Mouse (Mus musculus): Measurements from ENCODE around the gene Rab38.

The Rab38 gene

DNA sequence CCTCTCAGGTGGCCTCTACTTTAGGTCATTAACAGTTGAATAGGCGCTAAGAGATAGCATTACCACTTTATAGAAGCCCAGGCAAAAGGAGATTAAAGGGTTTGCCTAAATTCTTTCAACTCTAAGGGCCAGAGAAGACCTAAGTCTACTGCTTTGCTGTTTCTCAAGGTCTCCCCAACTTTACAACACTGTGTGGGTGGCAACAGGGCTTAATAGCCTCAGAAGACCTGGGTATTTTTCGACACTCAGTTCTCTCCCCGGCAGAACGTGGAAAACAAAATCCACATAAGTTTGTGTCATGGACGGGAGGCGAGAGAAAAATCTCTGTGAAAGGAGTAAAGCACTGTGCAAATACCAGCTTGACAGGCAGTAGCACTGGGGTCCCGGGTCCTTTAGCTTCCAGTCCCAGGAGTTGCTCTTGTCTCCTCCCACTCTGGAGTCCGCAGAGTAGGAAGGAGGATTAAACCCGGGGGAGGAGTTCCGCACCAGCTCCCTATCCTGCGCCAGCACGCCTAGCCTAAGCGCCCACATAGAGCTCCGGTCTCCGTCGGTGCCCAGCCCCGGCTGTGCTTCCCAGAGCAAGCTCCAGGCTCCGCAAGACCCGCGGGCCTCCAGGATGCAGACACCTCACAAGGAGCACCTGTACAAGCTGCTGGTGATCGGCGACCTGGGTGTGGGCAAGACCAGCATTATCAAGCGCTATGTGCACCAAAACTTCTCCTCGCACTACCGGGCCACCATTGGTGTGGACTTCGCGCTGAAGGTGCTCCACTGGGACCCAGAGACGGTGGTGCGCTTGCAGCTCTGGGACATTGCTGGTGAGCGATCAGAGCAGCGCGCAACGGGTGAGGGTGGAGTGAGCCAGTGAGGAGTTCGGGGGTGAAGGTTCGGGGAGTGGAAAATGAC, at the start of gene Rab38:
Gene Rab38, plus strand, starts transcription at position 488 of the 906 bp plus-strand sequence.
- DNase-seq = peak; percentile 77 to 83

DNA sequence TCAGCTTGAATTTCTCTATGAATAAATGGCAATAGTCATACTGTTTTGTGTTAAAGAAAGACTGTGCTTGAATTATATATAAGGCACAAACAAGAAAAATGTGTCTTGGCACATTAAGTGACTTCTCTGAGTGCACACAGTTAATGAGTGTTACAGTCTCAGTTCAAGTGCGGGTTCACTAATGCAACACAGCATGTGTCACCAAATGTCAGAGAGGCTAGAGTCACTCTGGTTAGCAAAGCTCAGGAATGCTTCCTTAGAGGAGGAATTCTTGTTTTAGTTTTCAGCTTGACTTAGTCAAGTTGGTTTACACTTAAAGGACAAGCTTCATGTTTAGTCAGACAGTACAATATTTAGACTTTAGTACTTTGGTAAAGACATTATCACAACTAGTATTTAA, 35.5 kb upstream of the Rab38 start:
- no peak for DNase-seq

DNA sequence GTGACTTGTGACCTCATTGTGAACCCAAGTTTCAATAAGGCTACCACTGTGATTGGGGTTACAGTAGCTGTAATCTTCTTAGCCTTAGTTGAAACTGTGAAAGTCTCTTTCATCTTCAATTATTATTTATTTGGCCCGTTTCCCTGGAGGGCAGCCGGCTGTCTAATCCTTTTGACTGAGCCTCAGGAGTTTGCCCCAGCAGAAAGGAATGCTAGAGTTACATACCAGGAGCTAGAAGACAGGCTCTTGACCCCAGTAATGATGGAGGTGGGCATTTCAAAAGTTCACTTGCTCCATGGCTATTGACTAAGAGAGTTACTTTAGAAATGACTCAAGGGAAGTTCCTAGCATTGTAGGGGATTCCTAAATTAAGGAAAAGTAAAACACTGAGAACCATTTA, 34.3 kb upstream of the Rab38 start:
- no peak for DNase-seq

DNA sequence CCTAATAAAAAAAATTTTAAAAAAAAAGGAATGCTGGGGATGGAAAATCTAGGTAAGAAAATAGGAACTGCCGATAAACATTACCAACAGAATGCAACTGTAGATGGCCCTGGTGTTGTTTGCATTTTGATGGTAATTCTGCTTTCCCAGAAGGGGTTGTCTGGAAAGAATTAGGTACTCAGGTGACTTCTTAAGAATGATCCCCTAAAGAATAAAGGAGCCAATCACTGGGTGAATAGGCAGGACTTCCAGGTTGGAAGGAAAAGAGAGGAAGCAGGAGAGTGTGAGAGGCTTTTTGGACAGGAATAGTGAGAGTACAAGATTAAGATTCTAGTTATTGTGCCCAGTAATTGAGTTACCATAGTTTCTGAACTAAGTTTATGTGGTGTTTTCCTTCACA, 24.8 kb upstream of the Rab38 start:
- no peak for DNase-seq

GRCm38 (mm10) chr7:88406466-88406865, 23.6 kb upstream of the Rab38 start:
- no peak for DNase-seq

GRCm38 (mm10) chr7:88421821-88422220, 8.3 kb upstream of the Rab38 start:
- no peak for DNase-seq

DNA sequence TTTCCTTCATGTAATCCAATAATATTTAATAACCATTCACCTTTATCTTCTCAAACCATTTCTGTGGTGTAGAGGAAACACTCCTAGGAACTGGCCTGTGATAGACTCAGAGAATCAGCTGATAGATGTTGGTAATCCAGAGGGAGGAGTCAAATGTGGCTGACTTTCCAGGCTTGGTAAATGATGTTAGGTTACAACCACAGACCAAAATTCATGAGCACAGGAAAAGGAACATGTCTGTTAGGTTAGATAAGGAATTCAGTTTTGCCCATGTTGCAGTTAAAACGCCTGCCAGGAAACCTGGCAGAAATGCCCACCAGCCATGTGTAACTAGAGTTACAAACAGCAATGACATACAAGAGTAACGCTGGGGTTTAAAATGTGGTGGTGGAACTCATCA, 6.2 kb upstream of the Rab38 start:
- no peak for DNase-seq

DNA sequence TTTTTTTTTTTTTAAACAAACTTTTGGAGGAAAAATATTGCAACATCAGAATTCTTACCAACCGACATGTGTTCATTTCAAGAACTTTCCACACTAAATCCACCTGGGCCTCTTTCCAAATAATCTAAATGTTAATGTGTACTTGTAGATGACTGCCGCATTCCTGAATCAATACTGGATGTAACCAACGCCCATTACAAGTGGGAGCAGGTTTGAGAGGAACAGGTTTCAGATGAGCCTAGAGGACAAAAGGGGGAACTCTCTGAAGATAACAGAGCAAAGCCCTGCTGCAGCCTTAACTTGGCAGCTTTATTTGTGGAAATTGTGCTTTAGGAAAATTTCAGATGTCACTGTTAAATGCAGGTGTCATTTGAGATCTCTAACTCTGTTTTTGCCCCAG, 4.3 kb upstream of the Rab38 start:
- no peak for DNase-seq

DNA sequence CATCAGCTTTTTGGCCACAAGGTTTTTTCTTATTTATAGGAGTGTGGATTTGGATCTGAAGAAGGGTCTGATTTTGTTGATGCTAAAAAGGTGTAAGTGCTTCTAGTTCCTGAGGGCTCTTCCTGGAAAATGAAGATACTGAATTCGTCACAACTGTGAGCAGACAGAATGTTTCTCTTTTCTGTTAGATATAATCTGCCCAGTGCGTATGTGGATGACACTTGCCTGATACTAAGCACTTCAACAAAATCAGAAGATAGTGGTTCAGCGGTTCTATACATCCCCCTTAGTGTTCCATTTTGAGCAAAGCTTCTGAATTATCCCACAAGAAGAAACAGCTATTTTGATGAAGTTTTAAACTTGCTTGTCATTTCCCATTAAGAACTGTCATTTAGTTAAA, 2.6 kb upstream of the Rab38 start:
- DNase-seq = no peak

- DNase-seq = no peak
Observed at GRCm38 (mm10) chr7:88430692-88431084, 615 bp downstream of the Rab38 start.

- DNase-seq = no peak
Observed at GRCm38 (mm10) chr7:88440301-88440700, 10.2 kb downstream of the Rab38 start.

DNA sequence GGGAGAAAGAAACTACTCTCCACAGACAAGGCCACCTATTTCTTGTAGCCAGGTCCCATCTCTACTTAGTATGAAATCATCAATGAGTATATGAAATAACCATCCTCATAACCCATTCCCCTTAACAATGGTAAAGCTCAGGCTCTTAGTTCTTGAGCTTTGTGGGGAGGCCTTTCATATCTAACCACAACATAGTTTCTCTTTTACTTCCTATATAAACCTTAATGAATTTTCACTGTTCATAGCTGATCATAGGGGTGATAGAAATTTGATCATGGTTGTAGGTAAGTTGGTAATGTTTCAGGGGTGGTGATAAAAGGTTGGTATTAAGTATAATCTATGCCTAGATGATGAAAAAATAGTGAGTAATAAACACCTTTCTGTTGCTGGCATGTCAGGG, 12.6 kb downstream of the Rab38 start:
- no peak for DNase-seq

DNA sequence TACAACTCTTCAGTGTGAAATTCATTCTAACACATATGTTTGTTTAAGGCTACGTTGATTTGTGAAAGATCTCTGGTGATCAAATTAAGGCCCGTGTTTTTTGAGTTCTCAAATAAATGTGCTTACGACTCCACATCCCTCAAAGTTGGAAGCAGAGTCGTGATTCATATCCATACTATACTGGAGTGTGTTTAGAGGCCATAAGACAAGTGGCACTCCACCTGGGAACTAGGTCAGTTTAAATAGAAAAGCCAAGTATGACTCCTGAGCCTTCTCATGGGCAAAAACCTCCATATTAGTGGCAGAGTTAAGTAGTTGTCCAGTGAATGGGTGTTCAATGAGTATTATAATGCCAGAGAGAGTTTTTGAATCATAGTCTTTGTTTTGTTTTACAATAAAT, 13.4 kb downstream of the Rab38 start:
- no peak for DNase-seq

- no peak for DNase-seq
Observed at GRCm38 (mm10) chr7:88445320-88445903, 15.3 kb downstream of the Rab38 start.

GRCm38 (mm10) chr7:88453234-88453633, 23.2 kb downstream of the Rab38 start:
- DNase-seq = no peak

- no peak for DNase-seq
Observed at GRCm38 (mm10) chr7:88457827-88458226, 27.8 kb downstream of the Rab38 start.

- no peak for DNase-seq
Observed at GRCm38 (mm10) chr7:88467754-88468153, 37.7 kb downstream of the Rab38 start.

DNA sequence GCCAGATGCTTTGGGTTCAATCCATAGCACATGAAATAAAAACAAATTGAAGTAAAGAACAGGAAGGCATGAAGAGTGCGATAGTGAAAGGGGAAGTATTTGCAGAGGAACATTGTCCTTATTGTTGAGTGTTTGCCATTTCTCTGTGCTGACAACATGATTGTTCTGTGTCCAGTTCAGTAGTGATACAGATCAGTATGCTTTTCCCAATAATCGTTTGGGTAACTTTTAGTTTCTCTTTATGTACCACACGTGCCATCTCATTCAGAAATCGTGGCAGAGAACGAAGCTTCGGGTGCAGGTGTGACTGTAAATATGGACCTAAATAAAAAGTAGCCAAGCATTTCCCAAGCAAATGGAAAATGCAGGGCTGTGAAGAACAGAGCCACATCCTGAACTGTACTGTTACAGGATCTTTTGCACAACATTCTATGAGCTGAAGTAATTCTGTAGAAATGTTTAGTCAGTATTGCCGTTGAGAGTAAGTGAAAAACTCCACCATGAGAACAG, 52.1 kb downstream of the Rab38 start:
- DNase-seq = no peak

DNA sequence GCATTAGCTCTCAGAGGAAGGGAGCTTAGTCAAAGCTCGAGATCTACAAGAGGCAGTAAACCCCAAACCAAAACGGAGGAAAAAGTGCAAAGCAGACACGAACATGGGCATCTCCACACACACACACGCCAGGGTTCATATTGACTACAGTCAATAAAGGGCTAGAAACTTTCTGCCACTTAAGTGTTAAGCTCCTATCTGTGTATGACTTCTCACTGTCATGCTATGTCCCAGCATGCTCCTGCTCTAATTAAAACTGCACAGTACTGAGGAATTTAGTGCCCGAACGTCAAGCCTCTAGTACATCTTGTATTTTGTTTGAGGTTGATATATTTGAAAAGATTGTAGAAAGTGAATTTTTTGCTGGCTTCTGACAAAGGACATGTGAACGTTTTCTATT, 52.6 kb downstream of the Rab38 start:
- DNase-seq = no peak

- no peak for DNase-seq
Observed at GRCm38 (mm10) chr7:88491020-88491419, 60.9 kb downstream of the Rab38 start.

- DNase-seq = no peak
Observed at GRCm38 (mm10) chr7:88502217-88502817, 72.2 kb downstream of the Rab38 start.

DNA sequence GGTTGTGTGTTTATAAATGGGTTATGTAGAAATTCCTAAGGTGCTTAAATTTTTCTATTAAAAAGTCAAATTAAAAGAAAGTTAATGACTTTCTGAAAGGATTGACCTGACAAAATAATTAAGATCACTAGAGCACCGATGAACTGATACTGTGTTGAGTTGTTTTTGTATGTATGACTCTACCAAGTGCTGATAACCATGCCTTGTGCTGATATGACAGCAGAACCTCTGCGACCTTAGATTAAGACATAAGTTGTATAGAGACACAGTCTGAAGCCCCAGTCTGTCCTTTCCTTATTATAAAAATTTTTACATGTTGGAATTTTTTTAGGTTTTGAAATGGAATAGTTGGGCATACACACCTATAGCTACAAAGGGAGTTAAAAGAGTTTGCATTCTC, 79.7 kb downstream of the Rab38 start:
- DNase-seq = no peak

DNA sequence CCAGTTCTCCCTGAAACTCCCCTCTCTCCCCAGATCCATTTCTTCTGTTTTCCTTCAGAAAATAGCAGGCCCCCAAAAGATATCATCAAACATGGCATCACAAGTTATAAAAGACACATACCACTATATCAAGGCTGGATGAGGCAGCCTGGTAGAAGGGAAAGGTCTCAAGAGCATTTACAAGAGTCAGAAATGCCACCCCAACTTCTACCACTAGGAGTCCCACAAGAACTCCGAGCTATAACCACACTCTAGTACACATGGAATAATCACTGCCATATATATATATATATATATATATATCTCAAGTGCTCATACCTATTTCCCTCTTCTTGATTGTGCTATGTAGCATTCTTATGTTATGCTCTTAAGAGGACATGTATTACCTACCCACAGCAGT, 92.4 kb downstream of the Rab38 start:
- no peak for DNase-seq

DNA sequence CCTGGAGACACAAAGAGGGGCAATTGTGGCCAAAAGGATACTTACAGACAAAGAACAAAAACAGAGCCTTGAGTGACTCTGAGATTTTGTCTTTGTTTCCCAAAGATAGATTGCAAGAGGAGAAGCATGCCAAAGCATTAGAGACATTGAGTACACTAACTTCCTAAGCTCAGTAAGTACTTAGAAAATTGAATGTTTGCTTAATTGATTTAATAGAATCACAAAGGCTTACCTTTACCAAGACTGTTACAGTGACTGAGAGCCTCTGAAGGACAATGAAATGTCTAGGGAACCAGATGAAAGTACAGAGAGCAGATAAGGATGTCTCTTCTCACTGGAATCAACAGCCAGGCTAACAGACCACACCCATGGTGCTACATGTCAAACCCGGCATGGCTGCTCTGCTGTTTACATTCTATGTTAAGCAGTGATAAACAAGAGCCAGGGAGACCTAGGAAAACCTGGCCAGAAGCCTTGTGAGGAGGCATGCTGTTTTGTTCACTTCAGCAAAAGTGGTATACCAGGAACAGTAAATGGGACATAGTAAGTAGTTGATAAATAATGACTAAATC, 97.1 kb downstream of the Rab38 start:
- DNase-seq = peak; percentile 5 to 43

Measured in lung, postnatal 4 days (tissue).